Mouse (Mus musculus) MEL (cell line): ENCODE measurements around the gene Pitpnb.

Experiments used
- CTCF ChIP-seq, 3 experiments: IDR thresholded peaks in 2 of 3; conservative IDR thresholded peaks in 1 of 3; 2 replicates each; pipeline ENCODE4 v1.5.1; 2011 to 2012; ENCODE audit warnings: low read length in 3 of 3, low read depth in 2 of 3, mild to moderate bottlenecking in 2 of 3, improper control_type of control experiment in 1 of 3, inconsistent platforms in 1 of 3, mixed read lengths in 1 of 3, moderate library complexity in 1 of 3; ENCODE audit not compliant: control insufficient read depth in 1 of 3, insufficient read depth in 1 of 3, poor library complexity in 1 of 3, severe bottlenecking in 1 of 3
- EP300 ChIP-seq, 2 experiments: IDR thresholded peaks; 2 replicates each; pipeline ENCODE4 v1.6.1; 2011; ENCODE audit warnings: improper control_type of control experiment in 2 of 2, low read length in 2 of 2, low read depth in 1 of 2, mild to moderate bottlenecking in 1 of 2
- MAZ ChIP-seq: IDR thresholded peaks from 2 replicates; pipeline ENCODE4 v1.6.1; 2012; ENCODE audit warnings: low read depth, mild to moderate bottlenecking, inconsistent platforms, low read length, improper control_type of control experiment
- MEF2A ChIP-seq: IDR thresholded peaks from 2 replicates; pipeline ENCODE4 v1.6.1; 2014; ENCODE audit warnings: low read depth, mild to moderate bottlenecking, inconsistent platforms, low read length, improper control_type of control experiment; ENCODE audit not compliant: poor library complexity, insufficient replicate concordance, severe bottlenecking; ENCODE audit errors: extremely low read depth
- MYB ChIP-seq: IDR thresholded peaks from 2 replicates; pipeline ENCODE4 v1.6.1; 2011; ENCODE audit warnings: mild to moderate bottlenecking, low read depth, low read length, improper control_type of control experiment
- POLR2A ChIP-seq, 2 experiments: IDR thresholded peaks; 2 replicates each; pipeline ENCODE4 v1.6.1; 2011 to 2012; ENCODE audit warnings: low read length in 2 of 2, mild to moderate bottlenecking in 2 of 2, control low read depth in 1 of 2, improper control_type of control experiment in 1 of 2, low read depth in 1 of 2, moderate library complexity in 1 of 2; ENCODE audit not compliant: control insufficient read depth in 1 of 2, insufficient read depth in 1 of 2, poor library complexity in 1 of 2
- POLR2AphosphoS2 ChIP-seq: IDR thresholded peaks from 2 replicates; pipeline ENCODE4 v1.6.1; 2011; ENCODE audit warnings: low read length, improper control_type of control experiment
- SMC3 ChIP-seq: IDR thresholded peaks from 2 replicates; pipeline ENCODE4 v1.6.1; 2011; ENCODE audit warnings: low read depth, low read length, improper control_type of control experiment
- TAL1 ChIP-seq: IDR thresholded peaks from 2 replicates; pipeline ENCODE4 v1.6.1; 2012; ENCODE audit warnings: mild to moderate bottlenecking, inconsistent platforms, low read length, moderate library complexity, mixed read lengths
- TBP ChIP-seq: IDR thresholded peaks from 2 replicates; pipeline ENCODE4 v1.8.0; 2011; ENCODE audit warnings: low read depth, low read length, improper control_type of control experiment
- TCF12 ChIP-seq: IDR thresholded peaks from 2 replicates; pipeline ENCODE4 v1.6.1; 2014; ENCODE audit warnings: low read depth, mild to moderate bottlenecking, inconsistent platforms, low read length, improper control_type of control experiment, moderate library complexity
- USF1 ChIP-seq: IDR thresholded peaks from 2 replicates; pipeline ENCODE4 v1.6.1; 2014; ENCODE audit warnings: low read depth, mild to moderate bottlenecking, inconsistent platforms, low read length, improper control_type of control experiment, moderate library complexity
- ZNF384 ChIP-seq: IDR thresholded peaks from 2 replicates; pipeline ENCODE4 v1.6.1; 2012; ENCODE audit warnings: low read depth, mild to moderate bottlenecking, inconsistent platforms, low read length, improper control_type of control experiment

DNA sequence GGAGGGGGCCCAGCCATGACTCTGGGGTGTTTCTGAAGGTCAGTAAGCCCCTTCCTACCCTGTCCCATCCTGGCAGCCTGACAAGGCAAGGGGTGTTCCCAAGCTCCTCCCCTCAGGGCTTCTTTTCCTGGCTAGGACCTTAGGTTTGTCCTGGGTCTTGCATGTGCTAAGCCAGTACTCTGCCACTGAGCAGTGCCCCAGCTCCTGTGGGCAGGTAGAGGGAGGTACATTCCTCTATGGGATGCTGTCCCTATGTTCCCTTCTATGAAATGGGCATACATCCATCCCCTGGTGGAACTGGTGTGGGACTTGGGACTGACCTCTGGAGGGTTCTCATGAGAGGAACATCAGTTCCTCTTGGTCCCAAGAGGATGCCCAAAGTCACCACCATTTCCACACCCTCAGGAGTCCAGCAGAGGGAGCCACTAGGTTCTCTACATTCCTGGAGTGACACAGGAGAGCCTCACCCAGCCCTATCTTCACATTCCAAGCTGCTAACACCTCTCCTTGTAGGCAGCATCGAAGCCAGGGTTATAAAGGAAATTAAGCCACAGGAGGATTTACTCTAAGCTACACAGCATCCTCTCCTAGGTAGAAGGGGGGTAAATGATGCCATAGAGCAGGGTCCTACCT is 79.0 kb downstream of the Pitpnb start:
- TF ChIP-seq CTCF (IDR thresholded peaks at IDR 0.05 in 2 of 3, conservative IDR thresholded peaks at IDR 0.05 in 1 of 3; ENCODE audit: control insufficient read depth in 1 of 3, insufficient read depth in 1 of 3, low read depth in 2 of 3, low read length in 3 of 3, poor library complexity in 1 of 3, severe bottlenecking in 1 of 3) (peak in 2 of 3 experiments; percentile 1 to 10; a peak in 1 of 6 replicates), MYB (no peak), TBP (no peak), TAL1 (no peak), TCF12 (no peak), POLR2A (IDR thresholded peaks at IDR 0.05; ENCODE audit: control insufficient read depth in 1 of 2, insufficient read depth in 1 of 2, low read depth in 1 of 2, low read length in 2 of 2, poor library complexity in 1 of 2) (no peak), ZNF384 (no peak), EP300 (IDR thresholded peaks at IDR 0.05; ENCODE audit: low read depth in 1 of 2, low read length in 2 of 2) (no peak), POLR2AphosphoS2 (no peak), MEF2A (no peak), SMC3 (peak; percentile 26; the same call in 1 of the 2 replicates), USF1 (no peak), MAZ (no peak)
